ENCODE assay signal across 11 mouse cellular contexts in the genomic region with DNA sequence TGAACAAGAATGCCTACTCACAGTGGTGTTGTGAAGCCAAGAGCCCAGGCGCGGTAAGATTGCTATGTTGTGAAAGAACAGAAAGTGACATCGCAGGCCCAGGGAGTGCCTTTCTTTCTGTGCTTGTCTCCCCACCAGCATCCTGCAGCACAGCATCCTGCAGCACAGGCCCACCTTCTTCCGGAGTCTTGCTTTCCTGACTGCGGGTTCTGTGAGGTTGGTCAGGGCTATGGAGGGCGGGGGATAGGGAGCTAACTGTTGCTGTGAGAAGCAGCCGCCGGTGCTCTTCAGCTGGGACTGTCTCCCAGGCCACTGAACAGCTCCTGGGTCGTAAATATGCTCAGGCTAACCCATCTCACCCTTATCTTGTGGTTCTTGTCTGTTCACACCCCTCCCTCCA.
DNase-seq lines count a peak whose midpoint lies in the region; ATAC-seq and TF ChIP-seq lines count a peak whose summit lies in the region.
"Had no signal": no experiment of that assay in that cellular context is flagged by ENCODE, and none has a peak within 500 bp of the region (broad histone marks: within the 10 kb centered on the region; RNA-seq: fewer than 3 reads in every experiment).

No protein-coding gene starts in this region.

- H3K4me1 ChIP-seq in midbrain, embryonic 10.5 days: peaks cover 40% of the 10 kb centered on the region
- H3K4me1 ChIP-seq in midbrain, embryonic 11.5 days (ENCODE audit: control insufficient read depth, insufficient read depth, low read length): peaks cover 7% of the 10 kb centered on the region
- H3K4me1 ChIP-seq in forebrain, embryonic 13.5 days: peaks cover 56% of the 10 kb centered on the region

- 81% methylated on average over 9 of the region's 9 CpGs for WGBS in midbrain, embryonic 10.5 days
- WGBS in midbrain, embryonic 11.5 days: 78% methylated on average over 9 of the region's 9 CpGs
- WGBS in forebrain, embryonic 13.5 days: 58% methylated on average over 9 of the region's 9 CpGs

- no peaks in the 10 kb centered on the region for H3K27me3 ChIP-seq in midbrain, embryonic 10.5 days (ENCODE audit: low read depth, poor library complexity, severe bottlenecking)
- H3K27me3 ChIP-seq in midbrain, embryonic 11.5 days (ENCODE audit: control insufficient read depth, insufficient read depth, low read length): no peaks in the 10 kb centered on the region
- H3K27me3 ChIP-seq in forebrain, embryonic 13.5 days: no peaks in the 10 kb centered on the region

- H3K36me3 ChIP-seq in midbrain, embryonic 10.5 days: no peaks in the 10 kb centered on the region
- no peaks in the 10 kb centered on the region for H3K36me3 ChIP-seq in midbrain, embryonic 11.5 days (ENCODE audit: control insufficient read depth, insufficient read depth, low read length)
- H3K36me3 ChIP-seq in forebrain, embryonic 13.5 days (ENCODE audit: poor library complexity, severe bottlenecking): no peaks in the 10 kb centered on the region

- H3K9ac ChIP-seq in midbrain, embryonic 11.5 days (ENCODE audit: low read length): no peak overlapping the region
- 0 out of 2 replicates have a peak overlapping the region, but pooled peaks have one; percentile 8 for H3K9ac ChIP-seq in forebrain, embryonic 13.5 days

- H3K27ac ChIP-seq in midbrain, embryonic 10.5 days (replicated peaks): peak overlapping the region; percentile 57; the same call in 1 of the 2 replicates
- H3K27ac ChIP-seq in midbrain, embryonic 11.5 days (ENCODE audit: low read depth, low read length): no peak overlapping the region
- peak overlapping the region; percentile 61 for H3K27ac ChIP-seq in forebrain, embryonic 13.5 days
- no peak overlapping the region for H3K27ac ChIP-seq in gastrocnemius, adult 2 months

- no peak overlapping the region for H3K4me2 ChIP-seq in midbrain, embryonic 11.5 days
- no peak overlapping the region; the same call in 1 of the 2 replicates for H3K4me2 ChIP-seq in forebrain, embryonic 13.5 days
- H3K4me2 ChIP-seq: liver, embryonic 11.5 days had no signal

- no peak for DNase-seq in midbrain, embryonic 10.5 days (ENCODE audit: low spot score)
- no peak for DNase-seq in midbrain, embryonic 11.5 days (ENCODE audit: low spot score, missing footprints)
- DNase-seq in thymus, postnatal 14 days: peak; percentile 85
- DNase-seq in cerebellum, postnatal 4 days (ENCODE audit: low spot score in 2 of 2): no peak
- no peak for DNase-seq in left cerebral cortex, adult 18-20 months (ENCODE audit: low spot score in 2 of 2)
- no peak for DNase-seq in gastrocnemius, adult 2 months
- DNase-seq: heart, adult 18-20 months; kidney, adult 11 months had no signal

- no peak for ATAC-seq in midbrain, embryonic 11.5 days (ENCODE audit: low FRiP score)
- no peak for ATAC-seq in forebrain, embryonic 13.5 days
- 0 out of 2 replicates have a peak, but pooled peaks have one; percentile 29 for ATAC-seq in megakaryocyte-erythroid progenitor cell, adult 5-6 weeks (replicated peaks; ENCODE audit: low FRiP score, low TSS enrichment, poor library complexity, severe bottlenecking)

- H3K4me3 ChIP-seq in midbrain, embryonic 10.5 days: no peak overlapping the region
- H3K4me3 ChIP-seq in midbrain, embryonic 11.5 days (ENCODE audit: low read depth, low read length): no peak overlapping the region
- no peak overlapping the region for H3K4me3 ChIP-seq in forebrain, embryonic 13.5 days
- no peak overlapping the region for H3K4me3 ChIP-seq in gastrocnemius, adult 2 months

- intact Hi-C loops in gastrocnemius, adult 2 months (cut with DNase I): no loop called here

- no peak for TF ChIP-seq CTCF in gastrocnemius, adult 2 months (IDR thresholded peaks at IDR 0.05)

- no peaks in the 10 kb centered on the region for H3K9me3 ChIP-seq in midbrain, embryonic 10.5 days (replicated peaks)
- H3K9me3 ChIP-seq in midbrain, embryonic 11.5 days (ENCODE audit: control insufficient read depth, low read length): no peaks in the 10 kb centered on the region
- H3K9me3 ChIP-seq in forebrain, embryonic 13.5 days (replicated peaks): no peaks in the 10 kb centered on the region

Comparison
In these comparisons a context has a peak if more than half of its experiments do, and no peak if none do; other contexts are left out.
1. H3K27ac ChIP-seq: peak in midbrain, embryonic 10.5 days (single experiment) and forebrain, embryonic 13.5 days (single experiment); none in midbrain, embryonic 11.5 days (single experiment) and gastrocnemius, adult 2 months (single experiment).